Mouse (Mus musculus) C3H10T1/2 (cell line): ENCODE measurements around the gene Prune1. TPM values are rescaled to one million over a fixed set of nuclear protein-coding genes. Genes with fewer than 3 reads are reported as not detected.

ENCODE experiments used
- polyA plus RNA-seq, 2 experiments: library from polyadenylated mRNA; unstranded; fragments of >200 nt; fragmentation: generic; extraction: Trizol; gene quantifications; one replicate each; pipeline ENCODE4 v1.2.1; 2012; ENCODE audit warnings: missing spikeins in 2 of 2

Gene Prune1
- 10 to 100 TPM in 1 of 2 experiments, 1 to 10 TPM in 1; 4.4 to 13.2 TPM for polyA plus RNA-seq

GRCm38 (mm10) chr3:95281216-95282126 lies at the start of gene Prune1, which contains the start of gene Mindy1:
TSS of gene Prune1 (minus strand) at chr3:95282076.
TSS of gene Mindy1 (plus strand) at chr3:95281345.

DNA sequence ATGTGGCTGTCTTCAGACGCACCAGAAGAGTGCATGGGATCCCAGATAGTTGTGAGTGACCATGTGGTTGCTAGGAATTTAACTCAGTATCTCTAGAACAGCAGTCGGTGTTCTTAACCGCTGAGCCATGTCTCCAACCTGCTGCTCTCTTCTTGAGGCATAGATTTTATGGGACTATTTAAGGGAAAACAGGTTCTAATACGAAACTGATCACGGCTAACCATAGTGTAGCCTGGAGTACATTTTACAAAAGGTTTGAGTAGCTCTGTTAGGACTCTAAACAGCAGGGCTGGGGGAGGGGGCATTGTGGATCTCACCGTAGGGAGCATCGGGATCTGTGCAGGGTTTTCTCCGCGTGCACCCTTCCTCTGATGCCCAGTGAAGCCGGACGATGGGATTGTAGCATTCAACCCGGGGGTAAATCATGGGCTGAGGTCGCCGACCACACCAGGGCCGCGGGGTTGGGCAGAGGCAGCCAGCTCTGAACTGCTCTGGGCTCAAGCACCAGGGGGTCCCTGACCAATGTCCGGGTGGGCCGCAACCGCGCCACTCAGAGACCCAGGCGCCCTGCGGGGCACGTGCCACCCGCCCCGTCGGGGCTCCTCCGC lies 32.7 kb upstream of the Prune1 start, which contains the start of gene Cers2:
TSS of gene Cers2 (plus strand) at position 306 of the 608 bp plus-strand sequence.

DNA sequence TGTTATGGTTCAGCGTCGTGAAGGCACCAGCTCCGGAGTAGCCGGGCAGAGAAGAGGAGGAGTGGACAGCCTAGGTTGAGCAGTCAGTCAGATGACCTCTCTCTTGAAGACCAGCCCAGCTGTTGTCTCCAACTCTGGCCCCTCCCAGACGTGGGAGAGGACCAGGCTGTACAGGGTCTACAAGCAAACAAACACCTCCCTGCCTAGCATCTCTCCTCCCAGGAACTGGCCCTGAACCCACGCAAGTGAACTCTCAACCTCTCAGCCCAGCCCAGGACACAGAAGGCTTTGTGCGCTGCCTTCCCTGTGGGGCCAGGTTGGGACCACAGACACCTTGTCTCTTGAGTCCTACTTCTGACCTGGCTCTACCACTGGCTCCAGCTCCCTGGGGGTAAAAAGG lies 25.2 kb upstream of the Prune1 start, which contains the start of gene Anxa9:
TSS of gene Anxa9 (minus strand) at position 77 of the 400 bp plus-strand sequence.

DNA sequence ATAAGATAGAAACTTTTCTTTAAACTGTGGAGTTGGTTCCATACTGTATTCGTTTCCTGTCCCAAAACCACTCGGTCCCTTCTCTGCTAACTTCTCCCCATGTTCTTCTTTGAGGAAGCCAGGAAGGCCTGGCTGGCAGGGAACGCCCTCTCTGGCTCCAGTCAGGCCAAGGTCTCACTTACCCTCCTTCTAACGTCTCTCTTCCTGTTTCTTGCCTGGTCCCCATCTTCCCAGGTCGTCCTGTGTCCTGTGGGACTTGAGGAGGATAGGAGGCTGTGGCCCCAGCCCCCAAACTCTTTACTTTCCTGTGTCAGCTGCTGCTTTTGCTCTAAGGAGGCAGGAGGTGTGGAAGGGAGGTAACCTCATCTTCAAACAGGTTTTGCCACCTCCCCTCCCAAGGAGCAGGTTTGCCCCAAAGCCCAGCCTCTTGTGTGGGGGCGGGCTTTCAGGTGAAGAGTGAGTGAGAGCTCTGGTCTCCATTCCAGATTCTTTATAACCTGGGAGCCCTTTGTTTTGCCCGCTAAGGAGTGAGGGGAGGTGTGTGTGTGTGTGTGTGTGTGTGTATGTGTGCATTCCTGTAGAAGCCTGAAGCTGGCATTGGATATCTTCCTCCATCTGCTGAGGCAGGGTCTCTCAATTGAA lies 31.0 kb downstream of the Prune1 start, which contains the start of gene Bnipl:
TSS of gene Bnipl (minus strand) at position 411 of the 642 bp plus-strand sequence.

DNA sequence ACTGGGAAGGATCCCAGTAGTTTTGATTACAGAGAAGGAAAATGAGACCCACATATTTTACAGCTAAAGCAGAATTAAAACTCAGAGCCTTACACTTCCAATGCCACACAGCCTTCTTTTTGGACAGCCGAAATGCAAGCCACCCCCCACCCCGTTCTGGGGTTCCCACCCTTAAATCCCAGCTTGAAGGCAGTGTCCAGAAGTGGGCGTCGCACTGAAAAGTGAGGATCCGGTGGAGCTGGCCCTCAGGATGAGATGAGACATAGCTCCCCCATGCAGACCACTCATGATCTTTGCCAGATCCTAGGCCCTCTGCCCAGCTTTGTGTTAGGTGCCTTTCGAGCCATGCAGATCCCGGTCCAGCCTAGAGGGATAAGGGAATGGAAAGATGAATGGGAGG lies 40.4 kb downstream of the Prune1 start, which contains the start of gene Gm128:
TSS of gene Gm128 (minus strand) at position 101 of the 400 bp plus-strand sequence.

DNA sequence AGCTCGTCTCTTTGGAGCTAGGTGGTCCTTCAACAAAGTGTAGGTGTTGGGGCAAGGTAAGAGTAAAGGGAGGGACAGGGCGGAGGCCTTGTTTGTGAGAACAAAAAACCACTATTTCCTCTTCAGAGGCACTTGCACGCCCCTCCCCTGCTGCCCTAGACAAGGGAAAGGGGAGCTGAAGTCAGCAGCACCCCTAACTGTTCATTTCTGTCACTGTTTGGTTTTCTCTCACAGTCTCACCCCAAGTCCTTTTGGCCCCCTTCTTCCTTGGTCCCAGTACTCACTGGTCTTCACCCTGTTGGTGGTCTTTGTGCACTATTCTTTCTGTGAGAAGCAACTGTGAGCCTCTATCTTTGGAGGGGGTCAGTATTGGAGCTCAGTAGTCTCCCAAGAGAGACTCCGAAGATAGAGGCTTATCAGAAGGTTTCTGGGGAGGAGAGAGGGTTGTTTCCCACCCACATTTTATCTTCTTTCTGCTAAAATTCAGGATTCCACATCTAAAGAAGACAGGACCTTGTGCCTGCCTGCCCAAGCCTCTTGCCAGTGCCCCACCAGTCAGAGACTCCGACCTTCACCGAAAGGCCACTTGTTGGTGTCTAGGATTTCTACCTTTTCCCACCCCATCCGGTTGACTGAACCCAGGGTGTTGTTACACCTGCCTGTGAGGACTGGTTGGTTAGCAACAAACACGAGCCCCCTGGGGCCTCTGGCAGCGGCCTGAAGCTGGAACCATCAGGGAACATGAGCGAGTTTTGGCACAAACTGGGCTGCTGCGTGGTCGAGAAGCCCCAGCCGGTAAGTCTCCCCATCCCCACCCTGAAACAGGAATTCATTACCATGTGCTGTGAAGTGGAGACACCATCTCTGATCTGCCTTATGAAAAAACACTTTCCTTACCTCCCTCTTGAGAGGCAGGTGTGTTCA lies 50.3 kb downstream of the Prune1 start, which contains the start of gene Mllt11:
TSS of gene Mllt11 (minus strand) at position 874 of the 924 bp plus-strand sequence.

DNA sequence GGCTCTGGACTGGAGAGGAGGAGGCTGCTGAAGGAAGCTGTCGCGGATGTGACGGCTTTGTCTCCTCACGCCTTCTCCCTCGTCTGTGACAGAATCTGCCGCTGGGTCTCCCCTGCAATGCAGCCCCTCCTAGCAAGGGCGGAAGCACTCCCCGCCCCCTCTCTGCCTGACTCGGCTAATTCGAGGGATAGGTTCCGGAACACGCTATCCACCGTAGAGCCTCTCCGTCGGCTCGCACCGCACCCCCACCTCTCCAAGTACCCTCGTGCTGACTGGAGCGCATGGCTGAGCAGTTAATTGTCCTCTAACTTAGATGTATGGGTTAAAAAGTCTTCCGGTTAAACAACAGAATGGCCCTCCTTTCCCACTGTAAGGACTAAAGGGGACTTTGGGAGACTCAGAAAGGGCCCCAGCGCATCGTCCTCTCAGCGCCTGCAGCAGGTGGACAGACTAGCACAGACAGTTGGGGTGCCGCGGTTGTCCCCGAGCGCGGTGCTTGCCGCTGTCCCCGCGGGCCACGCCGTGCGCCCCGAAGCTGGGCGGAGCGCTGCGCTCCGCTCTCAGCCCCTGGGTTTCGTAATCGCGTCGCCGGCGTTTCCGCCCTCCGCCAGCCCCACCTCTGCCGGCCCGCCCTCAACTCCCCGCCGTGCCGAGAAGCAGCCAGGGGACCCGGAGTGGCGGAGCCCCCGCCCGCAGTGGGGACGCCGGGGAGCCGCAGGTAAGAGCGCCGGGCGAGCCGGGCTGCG lies 53.6 kb downstream of the Prune1 start, which contains the start of gene Cdc42se1:
TSS of gene Cdc42se1 (plus strand) at position 585 of the 746 bp plus-strand sequence.

DNA sequence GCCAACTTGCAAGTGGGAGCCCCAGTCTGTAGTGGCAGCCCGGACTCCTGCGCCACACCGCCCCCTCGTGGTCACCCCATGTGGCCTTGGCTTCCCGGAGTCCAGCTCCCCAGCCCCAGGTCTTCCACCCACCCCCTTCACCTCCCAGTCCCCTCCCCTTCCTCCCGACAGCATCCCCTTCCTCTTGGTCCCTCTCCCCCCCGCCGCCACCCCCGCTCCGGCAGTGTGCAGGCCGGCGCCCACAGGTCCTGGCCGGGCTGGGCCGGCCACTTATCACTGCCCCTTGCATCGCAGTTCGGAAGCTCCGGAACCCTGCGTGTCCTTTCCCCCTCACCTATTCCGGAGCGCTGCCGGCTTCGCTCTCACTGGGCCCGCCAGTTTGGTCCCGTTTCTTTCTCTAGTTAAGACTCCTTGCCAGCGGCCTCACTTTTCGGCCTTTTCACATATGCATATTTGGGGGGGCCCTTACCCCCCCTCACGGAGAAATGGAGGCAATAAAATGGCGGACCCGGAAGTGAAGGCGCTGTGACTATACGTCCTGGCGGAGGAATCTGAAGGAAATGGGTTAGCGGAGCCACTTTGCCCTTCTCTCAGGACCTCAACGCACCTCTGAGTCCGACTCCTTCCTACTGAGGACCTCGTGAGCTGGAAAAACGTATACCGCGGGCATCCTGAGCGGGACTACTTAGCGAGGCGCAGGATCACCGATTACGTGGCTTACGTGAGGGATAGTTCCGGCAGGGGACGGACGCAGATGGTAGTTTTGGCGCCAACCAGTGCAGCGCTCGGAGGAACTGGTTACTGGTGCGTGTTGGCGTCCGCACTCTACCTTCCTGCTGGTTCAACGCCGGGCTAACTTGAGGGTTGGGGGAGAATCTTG lies 64.4 kb downstream of the Prune1 start, which contains the start of gene Gabpb2:
TSS of gene Gabpb2 (minus strand) at position 662 of the 880 bp plus-strand sequence.

Other genes starting within 250 kb of the Prune1 start
- 100 to 1,000 TPM; 161 to 228 TPM for gene Psmd4, start 239.5 kb downstream of the Prune1 start, polyA plus RNA-seq
- gene Pip5k1a, start 175.1 kb downstream of the Prune1 start, polyA plus RNA-seq: 10 to 100 TPM in 1 of 2 experiments, 1 to 10 TPM in 1; 5.5 to 15.4 TPM
- 10 to 100 TPM; 65.6 to 87.8 TPM for gene Vps72, start 171.1 kb downstream of the Prune1 start, polyA plus RNA-seq
- gene Tmod4, start 157.6 kb downstream of the Prune1 start, polyA plus RNA-seq: 1 to 10 TPM in 1 of 2 experiments, under 1 TPM in 1; 0.12 to 2.2 TPM
- gene Scnm1, start 148.1 kb downstream of the Prune1 start, polyA plus RNA-seq: 10 to 100 TPM; 37.1 to 41.3 TPM
- 1 to 10 TPM; 1.4 to 6.5 TPM for gene Lysmd1, start 148.0 kb downstream of the Prune1 start, polyA plus RNA-seq
- gene Tnfaip8l2, start 139.7 kb downstream of the Prune1 start, polyA plus RNA-seq: under 1 TPM in 1 of 2 experiments, not detected in 1; 0.25 TPM
- gene Sema6c, start 121.6 kb downstream of the Prune1 start, polyA plus RNA-seq: 10 to 100 TPM in 1 of 2 experiments, 1 to 10 TPM in 1; 1.2 to 10.8 TPM
- gene Gabpb2, start 64.2 kb downstream of the Prune1 start, polyA plus RNA-seq: 1 to 10 TPM in 1 of 2 experiments, under 1 TPM in 1; 0.46 to 5.0 TPM
- 10 to 100 TPM; 32.7 to 44.2 TPM for gene Cdc42se1, start 53.3 kb downstream of the Prune1 start, polyA plus RNA-seq
- 1 to 10 TPM; 3.7 to 6.4 TPM for gene Mllt11, start 49.9 kb downstream of the Prune1 start, polyA plus RNA-seq
- under 1 TPM; 0.02 to 0.13 TPM for gene Gm128, start 40.5 kb downstream of the Prune1 start, polyA plus RNA-seq
- gene Bnipl, start 30.9 kb downstream of the Prune1 start, polyA plus RNA-seq: under 1 TPM in 1 of 2 experiments, not detected in 1; 0.27 TPM
- 10 to 100 TPM; 20.9 to 35.4 TPM for gene Mindy1, start 731 bp downstream of the Prune1 start, polyA plus RNA-seq
- gene Anxa9, start 25.1 kb upstream of the Prune1 start, polyA plus RNA-seq: 1 to 10 TPM; 1.6 to 2.8 TPM
- gene Cers2, start 32.7 kb upstream of the Prune1 start, polyA plus RNA-seq: 100 to 1,000 TPM in 1 of 2 experiments, 10 to 100 TPM in 1; 63.2 to 101 TPM
- 10 to 100 TPM in 1 of 2 experiments, 1 to 10 TPM in 1; 1.9 to 12.4 TPM for gene Setdb1, start 75.1 kb upstream of the Prune1 start, polyA plus RNA-seq
- not detected for gene 4930558C23Rik, start 120.8 kb upstream of the Prune1 start, polyA plus RNA-seq
- gene Arnt, start 152.3 kb upstream of the Prune1 start, polyA plus RNA-seq: 10 to 100 TPM in 1 of 2 experiments, 1 to 10 TPM in 1; 2.0 to 20.3 TPM
- gene Ctsk, start 217.2 kb upstream of the Prune1 start, polyA plus RNA-seq: under 1 TPM in 1 of 2 experiments, not detected in 1; 0.25 TPM
- gene Ctss, start 244.7 kb upstream of the Prune1 start, polyA plus RNA-seq: under 1 TPM in 1 of 2 experiments, not detected in 1; 0.07 TPM